Mouse (Mus musculus): ENCODE results near the gene Cyb561d2. TPM values are rescaled to one million over a fixed set of nuclear protein-coding genes. Genes with fewer than 3 reads are reported as not detected.

Gene Cyb561d2
- total RNA-seq, 1 experiment = 25.3 TPM

DNA sequence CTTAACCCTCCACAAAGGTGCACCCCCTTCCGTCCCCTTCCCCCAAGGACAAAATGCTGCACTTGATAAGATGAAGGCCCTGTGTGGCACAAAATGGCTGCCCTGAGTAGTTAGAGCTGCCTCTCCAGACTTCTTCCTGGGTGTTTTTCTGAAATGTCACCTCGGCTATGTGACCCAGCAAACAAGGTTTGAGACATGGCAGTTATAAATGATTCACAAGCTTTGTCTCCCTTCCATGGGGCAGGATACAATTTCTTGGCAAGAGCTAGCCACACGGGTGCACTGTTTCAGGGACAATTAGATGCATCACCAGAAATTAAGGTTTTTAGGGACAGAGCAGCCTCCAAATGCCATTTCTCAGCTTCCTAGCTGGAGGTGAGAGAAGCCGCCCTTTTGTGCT, 1.6 kb downstream of the Cyb561d2 start:
- Histone ChIP-seq H3K9ac (ENCODE audit: insufficient read depth, low read depth, low read length, poor library complexity, severe bottlenecking) (no peak overlapping the region), H3K9me3 (ENCODE audit: control insufficient read depth, insufficient read depth, low read depth, low read length) (no peaks in the 10 kb centered on the region), H3K4me1 (ENCODE audit: control insufficient read depth in 2 of 2, insufficient read depth in 2 of 2, low read length in 2 of 2, poor library complexity in 1 of 2) (peaks cover 3 to 19% of the 10 kb centered on the region in 2 experiments; a peak in 3 of 4 replicates), H3K4me3 (ENCODE audit: insufficient read depth in 1 of 2, low read depth in 1 of 2, low read length in 2 of 2, poor library complexity in 1 of 2, severe bottlenecking in 1 of 2) (no peak overlapping the region), H3K27ac (ENCODE audit: insufficient read depth, low read depth, low read length, poor library complexity, severe bottlenecking) (no peak overlapping the region), H3K36me3 (ENCODE audit: control insufficient read depth, insufficient read depth, low read length, poor library complexity, severe bottlenecking) (peaks cover 28% of the 10 kb centered on the region)
- TF ChIP-seq CHD2 (IDR thresholded peaks at IDR 0.05; ENCODE audit: low read depth, low read length) (no peak), MAFK (IDR thresholded peaks at IDR 0.05; ENCODE audit: insufficient read depth, low read depth, low read length) (no peak), ZNF384 (IDR thresholded peaks at IDR 0.05; ENCODE audit: low read depth, low read length) (no peak), HCFC1 (IDR thresholded peaks at IDR 0.05; ENCODE audit: borderline replicate concordance, insufficient read depth, low read length) (no peak), ZC3H11A (IDR thresholded peaks at IDR 0.05; ENCODE audit: borderline replicate concordance, low read depth, low read length) (no peak)
- no peak for DNase-seq (ENCODE audit: low read depth, low spot score)
- in situ Hi-C loops (cut with MboI; ENCODE audit: low sequenced_read_pairs in 2 of 2, unreplicated experiment in 2 of 2) = no loop called here

DNA sequence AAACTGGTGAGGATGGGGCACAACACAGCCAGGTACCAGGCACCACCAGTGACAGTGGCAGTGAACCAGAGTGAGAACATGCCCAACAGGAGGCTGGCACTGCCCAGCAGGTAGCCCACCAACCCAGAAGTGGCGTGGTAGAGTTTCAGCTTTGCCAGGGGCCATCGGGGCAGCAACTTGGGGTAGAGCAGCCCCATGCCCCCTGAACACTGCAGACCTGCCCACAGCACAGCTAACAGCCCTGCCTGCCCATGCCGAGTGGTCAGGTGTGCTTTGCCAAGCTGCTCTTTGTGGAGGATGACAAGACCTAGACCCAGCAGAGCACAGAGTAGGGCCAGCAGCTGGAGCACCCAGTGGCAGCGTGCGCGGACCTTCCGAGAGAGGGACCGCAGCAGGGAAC, 2.1 kb downstream of the Cyb561d2 start:
- in situ Hi-C loops (cut with MboI; ENCODE audit: low sequenced_read_pairs in 2 of 2, unreplicated experiment in 2 of 2) = no loop called here
- no peak overlapping the region for H3K27ac ChIP-seq (ENCODE audit: insufficient read depth, low read depth, low read length, poor library complexity, severe bottlenecking)
- peaks cover 4 to 19% of the 10 kb centered on the region in 2 experiments; a peak in 3 of 4 replicates for H3K4me1 ChIP-seq (ENCODE audit: control insufficient read depth in 2 of 2, insufficient read depth in 2 of 2, low read length in 2 of 2, poor library complexity in 1 of 2)

DNA sequence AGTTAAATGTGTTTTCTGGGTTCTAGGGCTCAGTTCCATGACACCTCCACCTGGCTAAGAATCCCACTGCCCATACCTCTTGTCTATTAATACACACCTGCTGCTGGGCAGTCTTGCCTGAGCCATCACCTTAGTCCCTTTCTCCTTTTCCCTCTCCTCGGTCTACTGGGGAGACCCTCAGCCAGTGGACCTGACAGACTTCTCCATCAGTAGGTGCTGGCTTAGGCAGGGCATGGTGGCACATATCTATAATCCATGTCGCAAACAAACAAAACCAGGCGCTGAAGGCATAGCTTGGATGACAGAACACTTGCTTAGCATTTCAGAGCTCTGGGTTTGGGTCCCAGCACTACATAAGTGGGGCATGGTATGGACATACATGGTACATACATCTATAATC, 3.3 kb downstream of the Cyb561d2 start:
- DNase-seq (ENCODE audit: low read depth, low spot score) = no peak
- TF ChIP-seq CHD2 (IDR thresholded peaks at IDR 0.05; ENCODE audit: low read depth, low read length) (no peak), ZNF384 (IDR thresholded peaks at IDR 0.05; ENCODE audit: low read depth, low read length) (no peak), MAFK (IDR thresholded peaks at IDR 0.05; ENCODE audit: insufficient read depth, low read depth, low read length) (no peak), HCFC1 (IDR thresholded peaks at IDR 0.05; ENCODE audit: borderline replicate concordance, insufficient read depth, low read length) (no peak), ZC3H11A (IDR thresholded peaks at IDR 0.05; ENCODE audit: borderline replicate concordance, low read depth, low read length) (no peak)
- Histone ChIP-seq H3K4me3 (ENCODE audit: insufficient read depth in 1 of 2, low read depth in 1 of 2, low read length in 2 of 2, poor library complexity in 1 of 2, severe bottlenecking in 1 of 2) (no peak overlapping the region), H3K36me3 (ENCODE audit: control insufficient read depth, insufficient read depth, low read length, poor library complexity, severe bottlenecking) (peaks cover 22% of the 10 kb centered on the region), H3K9ac (ENCODE audit: insufficient read depth, low read depth, low read length, poor library complexity, severe bottlenecking) (no peak overlapping the region), H3K27ac (ENCODE audit: insufficient read depth, low read depth, low read length, poor library complexity, severe bottlenecking) (no peak overlapping the region), H3K4me1 (ENCODE audit: control insufficient read depth in 2 of 2, insufficient read depth in 2 of 2, low read length in 2 of 2, poor library complexity in 1 of 2) (peaks cover 4 to 17% of the 10 kb centered on the region in 2 experiments; a peak in 3 of 4 replicates), H3K9me3 (ENCODE audit: control insufficient read depth, insufficient read depth, low read depth, low read length) (no peaks in the 10 kb centered on the region)
- in situ Hi-C loops (cut with MboI; ENCODE audit: low sequenced_read_pairs in 2 of 2, unreplicated experiment in 2 of 2) = no loop called here

More for the DNA sequence above, 2.1 kb downstream of the Cyb561d2 start:
- H3K36me3 ChIP-seq (ENCODE audit: control insufficient read depth, insufficient read depth, low read length, poor library complexity, severe bottlenecking) = peaks cover 28% of the 10 kb centered on the region
- DNase-seq (ENCODE audit: low read depth, low spot score) = no peak
- no peak overlapping the region for H3K9ac ChIP-seq (ENCODE audit: insufficient read depth, low read depth, low read length, poor library complexity, severe bottlenecking)
- TF ChIP-seq HCFC1 (IDR thresholded peaks at IDR 0.05; ENCODE audit: borderline replicate concordance, insufficient read depth, low read length) (no peak), ZC3H11A (IDR thresholded peaks at IDR 0.05; ENCODE audit: borderline replicate concordance, low read depth, low read length) (no peak), ZNF384 (IDR thresholded peaks at IDR 0.05; ENCODE audit: low read depth, low read length) (no peak), MAFK (IDR thresholded peaks at IDR 0.05; ENCODE audit: insufficient read depth, low read depth, low read length) (no peak), CHD2 (IDR thresholded peaks at IDR 0.05; ENCODE audit: low read depth, low read length) (no peak)
- H3K4me3 ChIP-seq (ENCODE audit: insufficient read depth in 1 of 2, low read depth in 1 of 2, low read length in 2 of 2, poor library complexity in 1 of 2, severe bottlenecking in 1 of 2) = no peak overlapping the region
- no peaks in the 10 kb centered on the region for H3K9me3 ChIP-seq (ENCODE audit: control insufficient read depth, insufficient read depth, low read depth, low read length)

DNA sequence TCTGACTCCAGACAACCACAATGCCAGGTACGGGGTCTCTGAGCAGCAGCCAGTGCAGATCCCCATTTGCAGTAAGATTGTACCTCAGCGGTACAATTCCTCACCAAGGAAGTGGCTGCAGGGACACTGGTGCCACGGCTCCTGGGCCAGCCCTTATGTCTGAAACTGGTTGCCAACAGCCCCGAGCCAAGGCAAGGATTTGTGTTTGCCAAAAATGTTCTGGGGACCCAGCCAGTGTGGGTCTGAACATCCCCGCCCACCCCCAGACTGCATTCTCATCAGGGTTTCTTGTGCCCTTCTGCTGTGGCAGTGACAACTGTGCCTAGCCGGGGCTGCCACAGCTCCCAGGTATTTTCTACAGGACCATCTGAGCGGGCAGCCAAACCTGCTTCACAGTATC, 3.8 kb downstream of the Cyb561d2 start:
- Histone ChIP-seq H3K4me3 (ENCODE audit: insufficient read depth in 1 of 2, low read depth in 1 of 2, low read length in 2 of 2, poor library complexity in 1 of 2, severe bottlenecking in 1 of 2) (no peak overlapping the region), H3K9ac (ENCODE audit: insufficient read depth, low read depth, low read length, poor library complexity, severe bottlenecking) (no peak overlapping the region), H3K9me3 (ENCODE audit: control insufficient read depth, insufficient read depth, low read depth, low read length) (no peaks in the 10 kb centered on the region), H3K4me1 (ENCODE audit: control insufficient read depth in 2 of 2, insufficient read depth in 2 of 2, low read length in 2 of 2, poor library complexity in 1 of 2) (peaks cover 4 to 15% of the 10 kb centered on the region in 2 experiments; a peak in 3 of 4 replicates), H3K27ac (ENCODE audit: insufficient read depth, low read depth, low read length, poor library complexity, severe bottlenecking) (no peak overlapping the region), H3K36me3 (ENCODE audit: control insufficient read depth, insufficient read depth, low read length, poor library complexity, severe bottlenecking) (peaks cover 22% of the 10 kb centered on the region)
- in situ Hi-C loops (cut with MboI; ENCODE audit: low sequenced_read_pairs in 2 of 2, unreplicated experiment in 2 of 2) = no loop called here
- TF ChIP-seq HCFC1 (IDR thresholded peaks at IDR 0.05; ENCODE audit: borderline replicate concordance, insufficient read depth, low read length) (no peak), ZC3H11A (IDR thresholded peaks at IDR 0.05; ENCODE audit: borderline replicate concordance, low read depth, low read length) (no peak), ZNF384 (IDR thresholded peaks at IDR 0.05; ENCODE audit: low read depth, low read length) (no peak), CHD2 (IDR thresholded peaks at IDR 0.05; ENCODE audit: low read depth, low read length) (no peak), MAFK (IDR thresholded peaks at IDR 0.05; ENCODE audit: insufficient read depth, low read depth, low read length) (no peak)
- no peak for DNase-seq (ENCODE audit: low read depth, low spot score)

Data from ES-E14 (cell line).